Mouse (Mus musculus): ENCODE results near the gene Gm37240. TPM values are rescaled to one million over a fixed set of nuclear protein-coding genes. Genes with fewer than 3 reads are reported as not detected.

Gene Gm37240
- total RNA-seq, 4 experiments from 2014 or later: 29.7 to 37.8 (median 36.6) TPM

- DNase-seq (ENCODE audit: low spot score in 2 of 2): no peak
These were observed 684.6 kb downstream of the Gm37240 start for GRCm38 (mm10) chr3:85202726-85203125.

DNA sequence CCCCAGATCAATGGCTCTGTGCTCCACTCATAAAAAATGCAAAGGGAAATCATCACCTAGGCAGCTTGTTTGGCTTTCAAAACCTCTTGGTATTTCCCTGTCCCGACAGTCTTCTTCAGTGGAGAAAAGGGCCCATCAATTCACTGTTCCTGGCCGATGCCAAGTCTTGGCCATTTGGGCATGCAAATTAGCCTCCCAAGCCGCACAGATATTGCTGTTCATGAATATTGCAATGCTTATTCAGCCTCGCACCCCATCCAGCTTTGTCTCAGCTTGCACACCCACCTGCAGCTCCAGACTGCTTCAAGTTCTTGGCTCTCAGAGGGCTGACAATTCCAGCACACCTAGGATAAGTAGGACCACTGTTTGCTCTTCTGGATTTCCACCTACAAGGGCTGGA, 685.5 kb downstream of the Gm37240 start:
- no peak for DNase-seq (ENCODE audit: low spot score in 2 of 2)

DNA sequence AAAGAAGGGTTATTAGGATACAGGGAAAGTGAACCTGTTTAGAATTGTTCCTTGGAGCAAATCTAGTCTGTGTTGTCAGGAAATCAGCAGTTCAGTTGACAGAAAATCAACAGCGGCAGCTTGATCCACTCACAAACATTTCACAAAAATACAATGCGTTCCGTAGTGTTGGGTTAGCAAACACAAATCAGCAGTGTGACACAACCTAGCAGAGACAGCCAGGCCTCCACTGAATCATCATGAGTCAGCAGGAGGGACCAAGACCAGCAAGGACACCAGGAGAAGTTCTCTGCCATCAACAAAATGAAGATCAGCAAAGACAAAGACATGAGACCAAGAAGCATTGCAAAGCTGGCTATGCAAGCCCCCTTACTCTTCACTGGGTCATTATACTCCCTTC, 688.8 kb downstream of the Gm37240 start:
- no peak for DNase-seq (ENCODE audit: low spot score in 2 of 2)

GRCm38 (mm10) chr3:85197148-85197547, 690.2 kb downstream of the Gm37240 start:
- DNase-seq (ENCODE audit: low spot score in 2 of 2): no peak

- no peak for DNase-seq (ENCODE audit: low spot score in 2 of 2)
These were observed 690.7 kb downstream of the Gm37240 start for GRCm38 (mm10) chr3:85196591-85196990.

- DNase-seq (ENCODE audit: low spot score in 2 of 2): no peak
These were observed 692.2 kb downstream of the Gm37240 start for GRCm38 (mm10) chr3:85195068-85195481.

DNA sequence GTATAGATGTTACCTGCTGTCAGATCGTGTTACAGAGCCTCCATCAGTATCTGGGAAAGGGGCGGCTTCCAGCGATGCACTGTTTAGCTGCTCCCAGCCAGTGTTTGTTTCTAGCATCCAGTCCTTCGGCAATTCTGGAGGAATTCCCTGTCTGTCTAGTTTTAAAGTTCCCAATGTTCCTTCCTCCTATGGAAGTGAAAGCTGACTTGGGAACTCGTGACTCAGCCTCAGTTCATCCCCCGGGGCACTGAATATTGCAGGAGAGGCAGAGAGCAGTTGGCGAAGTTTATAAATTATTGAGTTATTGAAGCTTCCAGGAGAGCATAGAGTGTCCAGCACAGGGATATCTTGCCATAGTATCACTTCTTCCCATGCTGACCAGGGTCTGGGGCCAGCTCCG, 697.5 kb downstream of the Gm37240 start:
- no peak for DNase-seq (ENCODE audit: low spot score in 2 of 2)

DNA sequence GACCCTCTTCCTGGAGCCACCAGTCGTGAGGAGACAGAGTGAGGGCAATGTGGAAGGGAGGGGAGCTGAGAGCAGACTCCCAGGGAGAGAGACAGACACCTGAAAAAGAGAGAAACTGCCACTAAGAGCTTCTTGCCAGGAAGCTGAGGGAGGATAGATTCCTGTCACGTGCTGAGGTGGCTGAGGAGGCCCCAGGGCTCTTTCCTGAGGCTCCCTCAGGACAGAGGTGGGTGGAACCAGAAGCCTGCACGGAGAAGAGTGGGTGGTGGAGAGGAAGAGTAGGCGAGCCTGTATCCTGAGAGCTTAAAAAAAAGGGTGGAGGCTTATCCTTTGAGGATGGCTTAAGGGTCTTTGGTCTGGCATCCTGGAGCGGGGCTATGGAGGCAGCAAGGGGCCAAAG, 699.0 kb downstream of the Gm37240 start:
- DNase-seq (ENCODE audit: low spot score in 2 of 2): no peak

DNA sequence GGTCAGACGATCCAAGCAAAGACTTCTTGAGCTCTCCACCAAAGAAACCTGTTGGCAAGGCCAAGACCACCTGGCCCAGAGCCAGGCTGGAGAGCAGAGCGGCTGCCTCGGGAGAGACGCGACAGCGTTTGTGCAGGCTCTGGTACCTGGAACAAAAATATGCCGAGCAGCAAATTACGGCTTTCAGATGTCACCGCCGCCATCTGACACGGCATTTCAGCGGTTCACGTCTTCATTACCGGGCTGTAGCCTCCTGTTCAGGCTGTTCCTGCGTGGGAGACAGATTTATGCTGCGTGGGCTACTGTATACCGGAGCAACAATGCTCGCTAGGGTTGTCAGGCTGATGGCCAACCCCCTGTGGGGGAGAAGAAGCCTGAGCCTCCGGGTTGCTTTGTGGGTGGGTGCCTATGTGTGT, 700.6 kb downstream of the Gm37240 start:
- DNase-seq (ENCODE audit: low spot score in 2 of 2): peak in 1 of 2 experiments; percentile 27

- no peak for DNase-seq (ENCODE audit: low spot score in 2 of 2)
These were observed 701.5 kb downstream of the Gm37240 start for GRCm38 (mm10) chr3:85185827-85186226.

DNA sequence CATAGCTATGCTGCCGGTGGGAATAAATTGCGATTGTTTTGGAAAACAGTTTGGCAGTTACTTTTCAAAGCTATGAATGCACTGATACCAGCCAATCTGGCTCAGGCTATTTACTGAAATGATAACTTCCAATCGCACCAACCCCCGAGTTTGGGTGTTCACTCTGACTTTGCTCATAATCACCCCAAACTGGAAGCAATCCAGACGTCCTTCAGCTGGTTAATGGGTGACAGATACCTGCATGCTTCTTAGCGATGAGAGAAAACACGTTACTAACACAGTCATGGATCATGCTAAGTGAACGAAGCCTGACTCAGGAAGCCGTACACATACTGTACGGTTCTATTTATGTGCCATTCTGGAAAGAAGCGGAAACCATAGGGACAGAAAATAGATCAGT, 702.4 kb downstream of the Gm37240 start:
- no peak for DNase-seq (ENCODE audit: low spot score in 2 of 2)

GRCm38 (mm10) chr3:85184151-85184550, 703.2 kb downstream of the Gm37240 start:
- no peak for DNase-seq (ENCODE audit: low spot score in 2 of 2)

GRCm38 (mm10) chr3:85176736-85177135, 710.6 kb downstream of the Gm37240 start:
- peak; percentile 26 to 70 for DNase-seq (ENCODE audit: low spot score in 2 of 2)

GRCm38 (mm10) chr3:85174542-85175469, 712.5 kb downstream of the Gm37240 start:
- no peak for DNase-seq (ENCODE audit: low spot score in 2 of 2)

- DNase-seq (ENCODE audit: low spot score in 2 of 2): no peak
These were observed 713.8 kb downstream of the Gm37240 start for GRCm38 (mm10) chr3:85173441-85174071.

DNA sequence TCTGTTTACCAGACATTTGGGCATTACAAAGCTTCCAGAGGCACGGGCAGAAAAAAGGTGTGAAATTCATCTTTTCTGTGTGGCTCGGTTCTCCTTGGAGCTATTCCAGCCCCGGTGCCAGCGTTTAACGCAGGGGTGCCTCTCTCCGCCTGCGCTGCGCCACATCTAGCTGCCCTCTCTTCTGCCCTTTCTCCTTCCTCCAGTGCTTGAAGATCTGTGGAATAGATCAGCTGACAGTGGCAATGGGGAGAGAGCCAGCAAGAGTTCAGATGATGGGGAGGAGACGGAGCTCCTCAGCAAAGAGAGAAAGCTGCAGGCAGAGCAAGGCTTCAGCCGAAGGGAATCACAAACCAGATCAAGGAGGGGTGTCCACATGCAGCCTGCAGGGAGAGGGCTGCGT, 714.8 kb downstream of the Gm37240 start:
- DNase-seq (ENCODE audit: low spot score in 2 of 2): no peak

DNA sequence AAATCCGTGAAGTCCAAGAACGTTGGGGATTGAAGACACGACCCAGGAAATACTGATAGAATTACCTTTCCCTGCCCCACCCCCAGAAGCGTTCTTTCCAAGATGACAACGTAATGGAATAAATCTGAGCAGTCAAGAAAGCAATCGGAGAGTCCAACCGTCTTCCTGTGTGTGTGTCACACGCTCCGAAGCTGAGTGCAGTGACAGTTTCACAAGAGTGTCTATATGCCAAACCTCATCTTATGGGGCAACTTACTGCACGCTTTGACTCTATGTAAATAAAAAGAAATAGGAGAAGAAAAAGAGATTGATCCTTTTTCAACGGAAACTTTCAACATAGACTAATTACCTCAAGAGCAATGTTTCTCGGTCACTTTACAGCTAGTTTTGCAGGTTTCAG, 715.2 kb downstream of the Gm37240 start:
- no peak for DNase-seq (ENCODE audit: low spot score in 2 of 2)

DNA sequence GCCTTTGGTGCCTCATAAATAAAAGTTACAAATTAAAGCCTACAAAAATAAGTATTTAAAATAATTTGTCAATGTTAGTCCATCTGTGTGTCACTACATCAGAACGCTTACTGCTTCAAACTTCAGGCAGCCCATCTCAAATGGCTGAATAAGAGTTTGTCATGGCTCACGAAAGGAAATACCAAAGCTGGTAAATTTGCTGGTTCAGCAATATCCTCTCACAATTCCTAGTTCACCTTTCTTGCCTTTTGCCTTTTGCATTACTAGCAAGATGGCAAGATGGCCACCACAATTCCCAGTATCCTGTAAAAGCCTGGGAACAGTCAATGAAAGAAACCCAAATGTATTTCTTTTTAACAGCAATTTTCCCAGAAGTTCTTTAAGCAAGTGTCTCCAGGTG, 718.5 kb downstream of the Gm37240 start:
- DNase-seq (ENCODE audit: low spot score in 2 of 2): no peak

GRCm38 (mm10) chr3:85164931-85165330, 722.4 kb downstream of the Gm37240 start:
- no peak for DNase-seq (ENCODE audit: low spot score in 2 of 2)

DNA sequence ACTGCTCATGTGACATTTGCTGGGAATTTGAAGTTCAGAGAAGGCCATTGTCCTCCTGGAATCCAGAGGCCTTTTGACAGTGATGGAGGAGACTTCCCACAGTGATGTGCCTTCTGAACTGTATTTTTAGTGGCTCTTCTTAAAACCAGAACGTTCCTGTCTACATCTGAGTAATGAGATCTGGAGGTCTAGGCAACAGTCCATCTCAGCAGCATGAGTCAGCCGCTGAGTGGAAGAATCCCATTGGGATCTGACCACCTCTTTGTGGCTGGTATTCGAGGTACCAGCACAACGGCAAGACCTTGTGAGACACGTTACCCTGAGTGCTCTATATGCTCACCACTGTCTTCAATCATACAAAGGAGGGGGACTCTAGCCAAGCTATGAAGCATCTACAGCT, 723.9 kb downstream of the Gm37240 start:
- no peak for DNase-seq (ENCODE audit: low spot score in 2 of 2)

DNA sequence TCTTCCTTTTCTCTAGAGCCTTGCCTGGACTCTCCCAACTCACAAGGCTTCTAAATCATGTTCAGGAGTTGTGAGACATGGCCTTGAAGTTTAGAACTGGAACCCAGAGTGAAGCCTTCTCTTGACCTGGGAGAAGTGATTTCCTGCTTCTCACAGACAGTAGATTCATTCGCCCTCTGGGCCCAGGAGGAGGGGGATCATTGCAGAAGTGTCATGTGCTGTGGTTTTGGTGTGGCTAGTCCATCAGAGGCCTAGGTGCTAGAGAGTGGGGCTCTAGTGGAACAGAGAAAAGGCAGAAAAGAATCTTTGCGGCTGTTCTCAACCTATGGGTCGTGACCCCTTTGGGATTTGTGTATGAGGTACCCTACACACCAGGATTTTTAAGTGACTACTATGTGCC, 724.9 kb downstream of the Gm37240 start:
- DNase-seq (ENCODE audit: low spot score in 2 of 2): no peak

DNA sequence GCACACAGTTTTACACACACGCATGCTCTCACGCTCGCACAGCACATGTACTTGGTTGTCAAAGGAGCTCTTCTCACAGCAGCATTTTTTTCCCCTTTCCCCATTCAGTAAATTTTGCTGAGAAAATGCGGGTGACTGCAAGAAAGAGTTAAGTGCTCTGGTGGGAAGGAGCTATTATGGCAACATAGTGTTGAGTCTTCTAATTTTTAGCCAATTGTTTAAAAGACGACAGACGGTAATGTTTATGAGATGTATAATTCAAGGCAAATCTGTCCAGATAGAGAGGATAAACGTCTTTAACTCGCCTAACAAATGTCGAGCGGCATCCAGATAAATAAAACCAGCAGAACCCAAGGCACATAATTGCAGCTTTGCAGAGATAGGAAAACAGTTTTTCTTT, 726.5 kb downstream of the Gm37240 start:
- no peak for DNase-seq (ENCODE audit: low spot score in 2 of 2)

GRCm38 (mm10) chr3:85159631-85160030, 727.7 kb downstream of the Gm37240 start:
- DNase-seq (ENCODE audit: low spot score in 2 of 2): no peak
